Mouse (Mus musculus): ENCODE results near the gene Ankrd39. TPM values are rescaled to one million over a fixed set of nuclear protein-coding genes. Genes with fewer than 3 reads are reported as not detected.

Ankrd39 gene
- polyA plus RNA-seq, 1 experiment from 2014 or later: 27.7 TPM

DNA sequence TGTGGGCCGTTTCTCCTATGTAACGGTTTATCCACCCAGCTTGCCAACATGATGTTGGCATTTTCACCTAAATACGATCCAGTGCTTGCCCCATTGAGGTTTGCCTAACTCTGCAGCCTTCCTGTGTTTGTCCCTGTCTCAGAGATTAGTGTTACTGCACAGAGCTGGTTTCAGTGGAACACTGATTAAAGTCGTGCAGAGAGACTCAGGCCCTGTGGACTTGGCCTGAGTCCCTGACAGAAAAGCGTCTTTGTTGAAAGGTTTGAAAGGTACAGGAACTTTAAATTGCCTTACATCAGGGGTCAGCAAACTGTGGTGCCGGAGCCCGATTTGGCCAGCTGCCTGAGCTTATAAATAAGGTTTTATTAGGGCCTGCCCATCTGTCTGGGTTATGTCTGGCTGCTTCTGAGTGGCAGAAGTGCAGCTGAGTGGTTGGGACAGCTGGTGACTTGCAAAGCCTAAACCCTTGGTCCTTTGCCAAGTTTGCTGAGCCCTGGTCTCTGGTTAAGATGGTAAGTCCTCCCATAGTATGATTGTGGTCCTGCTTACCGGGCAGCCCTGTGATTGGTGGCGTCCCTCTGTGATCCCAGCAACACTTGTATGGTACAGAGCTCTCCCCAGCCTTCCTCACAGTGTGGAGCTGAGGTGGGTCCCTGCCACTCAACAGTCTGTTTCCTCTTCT, 23.8 kb downstream of the Ankrd39 start:
- no peaks in the 10 kb centered on the region for H3K27me3 ChIP-seq
- ATAC-seq (ENCODE audit: low FRiP score, low read depth): peak; percentile 85
- WGBS: 29% methylated on average over 9 of the region's 9 CpGs
- peaks cover 40% of the 10 kb centered on the region for H3K4me1 ChIP-seq
- peak overlapping the region; percentile 29 for H3K4me2 ChIP-seq (replicated peaks)
- H3K36me3 ChIP-seq: peaks cover 86% of the 10 kb centered on the region
- no peak overlapping the region for H3K4me3 ChIP-seq
- H3K27ac ChIP-seq: peak overlapping the region; percentile 89
- no peak overlapping the region for H3K9ac ChIP-seq
- no peaks in the 10 kb centered on the region for H3K9me3 ChIP-seq

DNA sequence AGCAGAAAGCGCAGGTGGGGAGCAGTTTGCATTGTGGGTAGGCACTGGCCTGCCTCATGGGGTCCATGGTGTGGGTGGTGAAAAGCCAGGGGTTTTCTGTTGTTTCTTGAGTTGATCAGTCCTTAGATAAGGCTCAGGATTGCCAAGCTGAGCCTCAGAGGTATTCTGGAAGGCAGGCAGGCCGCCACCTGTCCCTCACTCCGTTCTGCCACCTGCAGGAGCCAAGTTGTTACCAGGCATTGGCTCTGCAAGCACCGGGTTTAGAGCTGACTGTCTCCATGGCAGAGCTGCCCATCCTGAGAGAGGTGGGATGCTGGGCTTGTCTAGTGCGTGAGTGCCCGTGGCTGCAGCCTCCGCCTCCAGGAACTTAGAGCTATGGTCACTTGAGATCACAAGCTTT, 25.0 kb downstream of the Ankrd39 start:
- ATAC-seq (ENCODE audit: low FRiP score, low read depth): no peak
- Histone ChIP-seq H3K4me1 (peaks cover 39% of the 10 kb centered on the region), H3K4me2 (replicated peaks) (no peak overlapping the region), H3K9ac (no peak overlapping the region), H3K4me3 (no peak overlapping the region), H3K27ac (peak overlapping the region; percentile 89; the same call in 1 of the 2 replicates), H3K9me3 (no peaks in the 10 kb centered on the region), H3K36me3 (peaks cover 87% of the 10 kb centered on the region), H3K27me3 (no peaks in the 10 kb centered on the region)
- 92% methylated on average over 7 of the region's 7 CpGs for WGBS

DNA sequence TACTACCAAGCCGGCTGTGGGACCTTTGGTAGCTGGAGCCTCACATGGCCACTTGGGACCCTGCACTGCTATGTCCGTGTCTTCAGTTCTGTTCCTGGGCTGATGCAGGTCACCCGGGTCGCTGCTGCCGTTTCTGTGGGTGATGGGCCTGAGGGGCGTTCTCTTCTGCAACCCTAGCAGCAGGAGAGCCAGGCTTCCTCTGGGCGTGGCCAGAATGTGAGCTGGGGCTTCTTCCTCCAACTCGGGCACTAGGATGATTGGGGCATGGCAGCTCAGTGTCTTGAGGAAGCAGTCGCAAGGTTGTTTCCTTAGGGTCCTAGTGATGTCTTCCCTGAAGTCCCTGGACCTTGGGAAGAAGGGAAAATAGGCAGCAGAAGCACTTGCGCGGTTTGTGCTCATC, 27.6 kb downstream of the Ankrd39 start:
- Histone ChIP-seq H3K9me3 (no peaks in the 10 kb centered on the region), H3K27me3 (no peaks in the 10 kb centered on the region), H3K9ac (no peak overlapping the region), H3K4me1 (peaks cover 47% of the 10 kb centered on the region), H3K4me2 (replicated peaks) (no peak overlapping the region), H3K27ac (no peak overlapping the region), H3K4me3 (no peak overlapping the region), H3K36me3 (peaks cover 75% of the 10 kb centered on the region)
- no peak for ATAC-seq (ENCODE audit: low FRiP score, low read depth)
- WGBS: 82% methylated on average over 11 of the region's 11 CpGs

DNA sequence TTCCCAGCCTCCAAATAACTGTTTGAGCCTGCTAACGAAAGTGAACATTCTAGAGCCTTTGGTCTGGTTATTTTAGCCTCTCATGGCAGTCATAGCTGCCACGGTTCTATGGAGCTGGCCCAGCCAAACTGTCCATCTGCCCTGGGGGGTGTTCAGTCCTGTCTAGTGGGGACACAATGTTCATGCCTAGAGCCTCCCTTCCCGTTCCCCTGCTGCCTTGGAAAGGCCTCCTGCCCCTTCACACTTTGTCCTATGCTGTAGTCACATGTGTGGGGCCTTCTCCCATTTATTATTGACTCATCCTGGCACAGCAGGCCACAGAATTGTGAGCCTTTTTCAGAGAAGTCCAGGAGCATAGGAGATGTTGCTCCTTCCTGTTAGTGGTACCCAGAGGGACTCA, 29.0 kb downstream of the Ankrd39 start:
- Histone ChIP-seq H3K36me3 (peaks cover 62% of the 10 kb centered on the region), H3K9me3 (no peaks in the 10 kb centered on the region), H3K4me3 (no peak overlapping the region), H3K27me3 (no peaks in the 10 kb centered on the region), H3K4me2 (replicated peaks) (no peak overlapping the region), H3K9ac (no peak overlapping the region), H3K4me1 (peaks cover 48% of the 10 kb centered on the region), H3K27ac (no peak overlapping the region)
- no peak for ATAC-seq (ENCODE audit: low FRiP score, low read depth)
- WGBS: 74% methylated on average over 3 of the region's 3 CpGs

DNA sequence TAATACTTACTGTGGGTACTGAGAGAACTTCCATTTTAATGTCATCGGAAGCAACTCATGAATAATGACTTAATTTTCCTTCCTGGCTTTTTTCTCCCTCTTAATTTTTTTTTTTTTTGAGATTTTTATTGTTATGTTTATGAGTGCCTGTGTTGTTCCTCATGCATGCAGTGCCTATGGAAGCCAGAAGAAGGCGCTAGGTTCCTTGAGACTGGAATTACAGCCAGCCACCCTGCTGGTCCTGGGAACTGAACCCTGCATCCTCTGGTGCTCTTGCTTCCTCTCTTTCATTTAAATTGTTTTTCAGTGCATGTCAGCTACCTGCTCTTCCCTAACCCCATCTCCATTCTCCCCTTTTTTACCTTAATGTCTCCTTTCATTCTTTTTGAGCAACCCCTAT, 33.5 kb downstream of the Ankrd39 start:
- no peaks in the 10 kb centered on the region for H3K9me3 ChIP-seq
- peak overlapping the region; percentile 96 for H3K4me2 ChIP-seq (replicated peaks)
- no peak for ATAC-seq (ENCODE audit: low FRiP score, low read depth)
- peaks cover 25% of the 10 kb centered on the region for H3K36me3 ChIP-seq
- 58% methylated on average over 2 of the region's 2 CpGs for WGBS
- H3K9ac ChIP-seq: peak overlapping the region; percentile 87
- H3K4me3 ChIP-seq: peak overlapping the region; percentile 93
- no peaks in the 10 kb centered on the region for H3K27me3 ChIP-seq
- H3K4me1 ChIP-seq: peaks cover 29% of the 10 kb centered on the region
- no peak overlapping the region for H3K27ac ChIP-seq

DNA sequence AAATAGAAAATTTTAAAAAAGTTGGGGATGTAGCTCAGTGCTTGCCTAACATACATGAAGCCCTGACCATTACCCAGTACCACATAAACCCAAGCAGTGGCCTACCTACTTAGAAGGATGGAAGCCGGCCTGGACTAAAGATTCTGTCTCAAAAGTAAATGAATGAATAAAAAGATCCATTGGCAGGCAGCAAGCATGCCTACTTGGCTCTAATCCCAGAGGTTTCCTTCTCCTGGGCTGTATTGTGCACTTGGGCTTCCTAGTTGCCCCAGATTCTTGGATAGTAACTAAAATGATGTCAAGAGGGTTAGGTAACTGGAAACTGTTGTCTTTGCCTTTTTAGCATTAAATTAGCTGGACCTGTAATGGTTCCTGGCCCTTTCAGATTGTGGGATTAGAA, 33.9 kb downstream of the Ankrd39 start:
- no peaks in the 10 kb centered on the region for H3K9me3 ChIP-seq
- H3K4me1 ChIP-seq: peaks cover 27% of the 10 kb centered on the region
- peak overlapping the region; percentile 93 for H3K4me3 ChIP-seq
- H3K27ac ChIP-seq: no peak overlapping the region
- H3K9ac ChIP-seq: peak overlapping the region; percentile 87
- H3K4me2 ChIP-seq (replicated peaks): peak overlapping the region; percentile 96
- WGBS: 11% methylated on average over 1 of the region's 1 CpGs
- no peak for ATAC-seq (ENCODE audit: low FRiP score, low read depth)
- peaks cover 21% of the 10 kb centered on the region for H3K36me3 ChIP-seq
- no peaks in the 10 kb centered on the region for H3K27me3 ChIP-seq

DNA sequence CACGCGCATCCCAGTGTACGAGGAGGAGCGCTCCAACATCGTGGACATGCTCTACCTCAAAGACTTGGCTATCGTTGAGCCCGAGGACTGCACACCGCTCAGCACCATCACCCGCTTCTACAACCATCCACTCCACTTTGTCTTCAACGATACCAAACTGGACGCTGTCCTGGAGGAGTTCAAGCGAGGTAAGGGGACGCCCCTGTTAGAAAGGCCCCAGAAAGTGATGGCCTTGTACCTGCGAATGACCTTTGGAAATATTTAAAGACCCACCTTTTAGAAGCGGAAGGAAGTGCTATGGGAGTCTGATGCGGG, 34.3 kb downstream of the Ankrd39 start:
- H3K27ac ChIP-seq: peak overlapping the region; percentile 99
- peaks cover 19% of the 10 kb centered on the region for H3K36me3 ChIP-seq
- no peak for ATAC-seq (ENCODE audit: low FRiP score, low read depth)
- peak overlapping the region; percentile 96 for H3K4me2 ChIP-seq (replicated peaks)
- H3K4me3 ChIP-seq: peak overlapping the region; percentile 93
- peaks cover 26% of the 10 kb centered on the region for H3K4me1 ChIP-seq
- H3K9me3 ChIP-seq: no peaks in the 10 kb centered on the region
- WGBS: 1% methylated on average over 16 of the region's 16 CpGs
- H3K27me3 ChIP-seq: no peaks in the 10 kb centered on the region
- H3K9ac ChIP-seq: peak overlapping the region; percentile 87

DNA sequence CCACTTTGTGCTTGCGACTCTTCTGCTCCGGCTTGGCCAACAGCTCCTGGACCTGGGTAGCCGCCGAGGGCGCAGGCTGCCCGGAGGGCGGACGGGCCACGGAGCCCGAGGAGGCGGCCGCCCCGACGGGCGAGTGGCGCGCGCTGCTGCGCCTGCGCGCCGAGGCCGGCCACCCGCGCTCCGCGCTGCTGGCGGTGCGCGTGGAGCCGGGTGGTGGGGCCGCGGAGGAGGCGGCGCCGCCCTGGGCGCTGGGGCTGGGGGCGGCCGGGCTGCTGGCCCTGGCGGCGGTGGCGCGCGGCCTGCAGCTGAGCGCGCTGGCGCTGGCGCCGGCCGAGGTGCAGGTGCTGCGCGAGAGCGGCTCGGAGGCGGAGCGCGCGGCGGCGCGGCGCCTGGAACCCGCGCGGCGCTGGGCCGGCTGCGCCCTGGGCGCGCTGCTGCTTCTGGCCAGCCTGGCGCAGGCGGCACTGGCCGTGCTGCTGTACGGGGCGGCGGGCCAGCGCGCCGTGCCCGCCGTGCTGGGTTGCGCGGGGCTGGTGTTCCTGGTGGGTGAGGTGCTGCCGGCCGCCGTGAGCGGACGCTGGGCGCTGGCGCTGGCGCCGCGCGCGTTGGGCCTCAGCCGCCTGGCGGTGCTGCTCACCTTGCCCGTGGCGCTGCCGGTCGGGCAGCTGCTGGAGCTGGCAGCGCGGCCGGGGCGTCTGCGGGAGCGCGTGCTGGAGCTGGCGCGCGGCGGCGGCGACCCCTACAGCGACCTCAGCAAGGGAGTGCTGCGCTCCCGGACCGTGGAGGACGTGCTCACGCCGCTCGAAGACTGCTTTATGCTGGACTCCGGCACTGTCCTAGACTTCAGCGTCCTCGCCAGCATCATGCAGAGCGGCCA, 34.9 kb downstream of the Ankrd39 start:
- H3K27me3 ChIP-seq: no peaks in the 10 kb centered on the region
- H3K4me3 ChIP-seq: peak overlapping the region; percentile 93
- H3K27ac ChIP-seq: peak overlapping the region; percentile 99
- peaks cover 26% of the 10 kb centered on the region for H3K4me1 ChIP-seq
- WGBS: under 1% methylated on average over 120 of the region's 126 CpGs
- peak; percentile 75 for ATAC-seq (ENCODE audit: low FRiP score, low read depth)
- peak overlapping the region; percentile 87 for H3K9ac ChIP-seq
- peak overlapping the region; percentile 96 for H3K4me2 ChIP-seq (replicated peaks)
- peaks cover 25% of the 10 kb centered on the region for H3K36me3 ChIP-seq
- H3K9me3 ChIP-seq: no peaks in the 10 kb centered on the region

DNA sequence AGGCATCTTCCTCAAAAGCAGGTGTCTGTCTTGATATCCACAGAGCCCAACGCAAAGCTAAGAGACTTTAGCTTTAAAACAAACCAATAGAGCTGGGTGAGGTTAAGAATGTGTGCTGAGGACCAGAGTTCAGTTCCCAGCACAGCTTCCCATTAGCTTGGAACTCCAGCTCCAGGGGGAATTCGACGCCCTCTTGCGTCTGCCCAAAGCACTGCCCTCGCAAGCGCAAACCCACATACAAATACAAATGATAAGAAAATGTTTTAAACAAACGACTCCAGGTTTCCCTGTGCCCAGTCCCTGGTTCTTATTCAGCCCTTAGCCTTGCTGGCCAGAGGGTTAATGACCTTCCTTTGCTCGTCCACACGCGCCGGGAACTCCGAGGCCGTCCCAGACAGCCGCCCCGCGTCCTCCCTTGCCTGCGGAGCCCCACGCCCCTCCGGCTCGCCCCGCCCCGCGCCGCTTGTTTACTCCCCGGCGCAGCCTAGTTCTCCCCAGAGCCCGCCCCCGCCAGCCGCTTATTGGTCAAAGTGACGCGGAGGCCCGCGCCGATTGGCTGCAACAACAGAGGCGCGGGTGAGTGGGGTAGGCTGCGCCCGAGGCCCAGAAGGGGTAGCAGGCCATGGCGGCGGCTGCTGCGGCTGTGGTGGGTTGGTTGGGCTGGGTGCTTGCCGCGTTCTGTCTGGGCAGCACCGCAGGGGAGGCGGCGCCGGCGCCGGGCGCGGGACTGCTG, 35.8 kb downstream of the Ankrd39 start, which contains the start of gene Cnnm3:
Gene Cnnm3, plus strand, starts transcription at position 579 of the 733 bp plus-strand sequence.
- peak; percentile 99 for ATAC-seq (ENCODE audit: low FRiP score, low read depth)
- peaks cover 26% of the 10 kb centered on the region for H3K36me3 ChIP-seq

DNA sequence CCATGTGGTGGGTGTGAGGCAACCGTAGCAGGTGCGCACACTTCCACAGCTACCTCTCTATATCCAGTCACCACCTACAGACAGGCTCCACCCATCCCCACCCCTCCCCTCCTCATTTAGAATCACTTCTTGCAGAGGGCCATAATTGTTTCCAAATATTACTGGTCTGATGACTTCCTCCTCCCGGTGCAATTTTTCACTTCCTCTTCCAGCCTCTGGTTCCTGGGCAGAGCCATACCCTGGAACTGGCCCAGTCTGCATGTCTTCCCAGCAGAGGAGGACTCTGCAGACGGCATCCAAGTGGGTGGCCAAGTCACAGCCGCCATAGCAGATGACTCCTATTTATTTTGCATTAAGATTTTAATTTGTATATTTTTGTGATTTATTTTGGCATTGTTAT, 39.0 kb downstream of the Ankrd39 start:
- Histone ChIP-seq H3K4me2 (replicated peaks) (no peak overlapping the region), H3K36me3 (peaks cover 42% of the 10 kb centered on the region)
- WGBS: 83% methylated on average over 5 of the region's 5 CpGs

More for the DNA sequence above, 35.8 kb downstream of the Ankrd39 start, which contains the start of gene Cnnm3:
- peak within 1 kb of the TSS; percentile 99 for H3K27ac ChIP-seq
- H3K9me3 ChIP-seq: no peaks in the 10 kb centered on the region
- H3K4me3 ChIP-seq: peak within 1 kb of the TSS; percentile 93
- H3K4me1 ChIP-seq: peaks cover 26% of the 10 kb centered on the region
- peak within 1 kb of the TSS; percentile 96 for H3K4me2 ChIP-seq (replicated peaks)
- 2% methylated on average over 46 of the region's 51 CpGs for WGBS
- H3K9ac ChIP-seq: peak within 1 kb of the TSS; percentile 87
- no peaks in the 10 kb centered on the region for H3K27me3 ChIP-seq

DNA sequence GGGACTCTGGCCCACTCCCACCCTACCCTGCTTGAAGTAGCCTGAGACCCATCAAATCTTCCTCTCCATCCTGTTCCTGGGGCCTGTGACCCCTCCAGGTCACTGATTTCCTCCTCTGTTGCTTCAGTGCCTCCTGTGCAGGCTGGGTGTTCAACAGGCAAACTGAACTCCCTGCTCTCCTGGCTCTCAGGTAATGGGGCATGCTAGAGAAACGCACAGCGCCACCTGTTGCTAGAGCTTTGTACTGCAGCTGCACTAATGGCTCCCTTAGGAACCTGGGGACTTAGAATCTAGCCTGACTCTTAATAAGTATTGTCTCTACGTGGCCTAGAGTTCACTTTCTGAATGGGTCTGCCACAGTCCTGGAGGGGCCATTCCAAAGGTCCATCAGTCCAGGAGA, 46.0 kb downstream of the Ankrd39 start:
- peaks cover 72% of the 10 kb centered on the region for H3K36me3 ChIP-seq
- H3K4me3 ChIP-seq: no peak overlapping the region
- no peak overlapping the region for H3K9ac ChIP-seq
- no peaks in the 10 kb centered on the region for H3K27me3 ChIP-seq
- H3K4me2 ChIP-seq (replicated peaks): no peak overlapping the region
- no peaks in the 10 kb centered on the region for H3K9me3 ChIP-seq
- 6% methylated on average over 3 of the region's 3 CpGs for WGBS
- no peaks in the 10 kb centered on the region for H3K4me1 ChIP-seq
- no peak overlapping the region for H3K27ac ChIP-seq
- 0 out of 2 replicates have a peak, but pooled peaks have one; percentile 21 for ATAC-seq (ENCODE audit: low FRiP score, low read depth)

More for the DNA sequence above, 39.0 kb downstream of the Ankrd39 start:
- Histone ChIP-seq H3K27me3 (no peaks in the 10 kb centered on the region), H3K9me3 (no peaks in the 10 kb centered on the region), H3K27ac (no peak overlapping the region), H3K4me3 (no peak overlapping the region), H3K4me1 (peaks cover 4% of the 10 kb centered on the region), H3K9ac (no peak overlapping the region)
- ATAC-seq (ENCODE audit: low FRiP score, low read depth): no peak

DNA sequence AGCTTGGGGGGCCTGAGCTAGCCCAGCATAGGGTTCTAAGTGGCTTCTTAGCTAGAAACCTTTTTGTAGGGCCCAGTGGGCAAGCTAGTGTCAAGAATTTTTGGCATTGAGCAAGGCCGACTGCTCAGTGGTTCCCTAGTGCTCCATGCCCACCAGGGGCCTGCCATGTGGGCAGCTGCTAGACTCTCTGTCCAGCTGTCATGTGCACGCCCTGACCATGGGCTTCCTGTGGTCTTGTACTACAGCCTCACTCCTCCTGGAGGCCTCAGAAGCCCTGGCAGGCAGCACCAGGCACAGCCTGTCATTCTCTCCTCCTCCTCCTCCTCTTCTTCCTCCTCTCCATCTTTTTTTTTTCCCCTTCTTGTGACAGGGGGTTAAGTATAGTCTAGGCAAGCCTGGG, 49.9 kb downstream of the Ankrd39 start:
- Histone ChIP-seq H3K4me2 (replicated peaks) (no peak overlapping the region), H3K9me3 (no peaks in the 10 kb centered on the region), H3K27ac (no peak overlapping the region), H3K36me3 (peaks cover 44% of the 10 kb centered on the region), H3K4me3 (no peak overlapping the region), H3K9ac (no peak overlapping the region), H3K4me1 (peaks cover 15% of the 10 kb centered on the region), H3K27me3 (no peaks in the 10 kb centered on the region)
- WGBS: 66% methylated on average over 2 of the region's 2 CpGs
- no peak for ATAC-seq (ENCODE audit: low FRiP score, low read depth)
